Mouse (Mus musculus): ENCODE data around the gene Supt4a.

DNA sequence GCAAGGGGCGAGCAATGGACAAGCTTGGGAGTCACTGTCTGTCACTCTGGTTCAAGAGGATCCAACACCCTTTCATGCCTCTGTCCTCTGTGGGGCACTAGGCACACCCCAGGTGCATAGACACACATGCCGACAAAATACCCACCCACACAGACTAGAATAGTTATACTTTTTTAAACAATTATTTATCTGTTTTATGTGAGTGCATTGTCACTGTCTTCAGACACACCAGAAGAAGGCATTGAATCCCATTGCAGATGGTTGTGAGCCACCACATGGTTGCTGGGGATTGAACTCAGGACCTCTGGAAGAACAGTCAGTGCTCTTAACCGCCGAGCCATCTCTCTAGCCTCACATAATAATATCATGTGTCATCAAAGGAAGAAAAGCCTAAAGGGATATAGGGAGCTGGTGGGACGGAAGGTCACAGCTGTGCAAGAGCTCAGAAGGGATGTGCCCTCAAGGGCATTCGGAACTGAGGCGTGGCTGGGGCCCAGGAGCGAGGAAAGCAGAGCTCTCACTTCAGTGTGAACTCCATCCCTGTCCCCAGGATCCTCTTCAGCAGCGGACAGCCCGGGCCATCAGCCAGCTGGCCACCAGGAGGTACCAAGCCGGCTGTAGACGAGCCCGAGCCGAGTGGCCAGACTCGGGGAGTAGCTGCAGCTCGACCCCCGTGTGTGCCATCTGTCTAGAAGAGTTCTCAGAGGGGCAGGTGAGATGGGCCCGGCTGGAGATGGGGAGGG, 8.3 kb upstream of the Supt4a start:
- TF ChIP-seq CTCF (IDR thresholded peaks at IDR 0.05; ENCODE audit: extremely low read depth, insufficient read depth, insufficient read length, insufficient replicate concordance) (no peak), POLR2A (IDR thresholded peaks at IDR 0.05; ENCODE audit: low read depth, low read length) (no peak)
